Mouse (Mus musculus) megakaryocyte progenitor cell, adult 5-6 weeks (primary cell): ENCODE measurements at regions not wholly inside any gene's neighbourhood (a gene's known extent, or its start where the extent isn't known, plus 50 kb on each side); places are given as distances from the start of the nearest gene placed in this dataset.

Source experiments
- ATAC-seq: replicated peaks from 2 replicates; pipeline ENCODE4 v1.8.0; 2016; ENCODE audit warnings: mild to moderate bottlenecking, moderate TSS enrichment, inconsistent platforms; ENCODE audit not compliant: poor library complexity

GRCm38 (mm10) chrX:70606349-70606748 is 129.4 kb upstream of the Tmem185a start:
- no peak for ATAC-seq

GRCm38 (mm10) chrX:70582344-70582743 is 105.4 kb upstream of the Tmem185a start:
- 0 out of 2 replicates have a peak, but pooled peaks have one; percentile 42 for ATAC-seq

DNA sequence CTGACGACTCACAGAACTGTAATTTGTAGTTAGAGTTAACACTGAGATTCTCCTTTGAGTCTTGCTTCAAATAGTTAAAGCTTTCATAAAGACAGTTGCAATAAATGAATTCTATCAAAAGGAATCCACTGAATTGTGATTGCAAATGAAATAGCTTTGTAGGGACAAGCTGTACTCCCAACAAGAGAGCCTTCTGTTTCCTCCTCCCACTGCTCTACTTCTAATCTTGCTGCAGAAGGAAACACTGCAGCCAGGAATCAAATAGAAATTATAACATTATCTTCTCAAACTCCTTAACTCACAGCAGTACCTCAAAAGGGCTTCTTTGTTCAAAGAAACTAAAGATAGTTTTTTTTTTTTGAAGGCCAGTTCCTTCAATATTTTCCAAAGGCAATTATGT is 103.2 kb upstream of the Tmem185a start:
- no peak for ATAC-seq

GRCm38 (mm10) chrX:70574243-70574642 is 97.3 kb upstream of the Tmem185a start:
- peak; percentile 81 for ATAC-seq

DNA sequence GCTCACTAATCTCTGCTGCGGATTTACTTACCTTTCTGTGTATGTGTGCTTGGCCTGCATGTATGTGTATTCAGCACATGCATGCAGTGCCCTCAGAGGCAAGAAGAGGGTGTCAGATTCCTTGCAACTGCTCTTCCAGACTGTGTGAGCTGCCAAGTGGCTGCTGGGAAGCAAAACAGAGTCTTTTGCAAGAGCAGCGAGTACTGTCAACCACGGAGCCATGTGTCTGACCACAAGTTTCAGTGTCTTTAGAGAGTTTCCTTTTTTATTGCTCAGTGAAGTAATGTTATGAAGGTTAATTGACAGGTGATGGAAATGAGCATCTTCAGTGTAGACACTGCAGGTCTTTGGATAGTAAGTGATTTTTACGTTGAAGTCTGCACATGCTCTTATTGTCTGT is 93.6 kb upstream of the Tmem185a start:
- ATAC-seq = peak; percentile 70

- peak; percentile 89 for ATAC-seq
Observed at GRCm38 (mm10) chrX:70569339-70569979, 92.5 kb upstream of the Tmem185a start.
